Mouse (Mus musculus): Measurements from ENCODE around the gene Rai1. TPM values are rescaled to one million over a fixed set of nuclear protein-coding genes. Genes with fewer than 3 reads are reported as not detected.
A peak's percentile ranks its signal among the peaks of the same experiment; 100 is the strongest.

The Rai1 gene
- polyA plus RNA-seq, 1 experiment from 2014 or later: 16.1 TPM

- H3K27me3 ChIP-seq (ENCODE audit: control insufficient read depth, insufficient read depth, low read length): no peaks in the 10 kb centered on the region
- H3K4me2 ChIP-seq (ENCODE audit: low read depth, low read length): peak overlapping the region; percentile 81
- peaks cover 75% of the 10 kb centered on the region for H3K4me1 ChIP-seq (ENCODE audit: control insufficient read depth, insufficient read depth, low read length)
- peak; percentile 22; the same call in 1 of the 2 replicates for ATAC-seq (ENCODE audit: insufficient read depth, low FRiP score)
- H3K36me3 ChIP-seq (ENCODE audit: control insufficient read depth, insufficient read depth, low read length): no peaks in the 10 kb centered on the region
- H3K4me3 ChIP-seq (replicated peaks; ENCODE audit: low read length): peak overlapping the region; percentile 57
- peak overlapping the region; percentile 81 for H3K9ac ChIP-seq (ENCODE audit: low read length)
- 3% methylated on average over 21 of the region's 21 CpGs for WGBS
- no peaks in the 10 kb centered on the region for H3K9me3 ChIP-seq (replicated peaks; ENCODE audit: control insufficient read depth, low read length)
- H3K27ac ChIP-seq (ENCODE audit: low read length): peak overlapping the region; percentile 97
These were observed 9.6 kb downstream of the Rai1 start for GRCm38 (mm10) chr11:60114296-60115023.

- ATAC-seq (ENCODE audit: insufficient read depth, low FRiP score): peak; percentile 95
- H3K27ac ChIP-seq (ENCODE audit: low read length): peak overlapping the region; percentile 97
- no peaks in the 10 kb centered on the region for H3K27me3 ChIP-seq (ENCODE audit: control insufficient read depth, insufficient read depth, low read length)
- H3K9ac ChIP-seq (ENCODE audit: low read length): peak overlapping the region; percentile 81
- peak overlapping the region; percentile 81 for H3K4me2 ChIP-seq (ENCODE audit: low read depth, low read length)
- H3K4me1 ChIP-seq (ENCODE audit: control insufficient read depth, insufficient read depth, low read length): peaks cover 71% of the 10 kb centered on the region
- H3K9me3 ChIP-seq (replicated peaks; ENCODE audit: control insufficient read depth, low read length): no peaks in the 10 kb centered on the region
- no peaks in the 10 kb centered on the region for H3K36me3 ChIP-seq (ENCODE audit: control insufficient read depth, insufficient read depth, low read length)
- under 1% methylated on average over 43 of the region's 43 CpGs for WGBS
- H3K4me3 ChIP-seq (replicated peaks; ENCODE audit: low read length): peak overlapping the region; percentile 57
These were observed 10.3 kb downstream of the Rai1 start for GRCm38 (mm10) chr11:60115024-60115538.

- peak overlapping the region; percentile 81 for H3K9ac ChIP-seq (ENCODE audit: low read length)
- H3K27me3 ChIP-seq (ENCODE audit: control insufficient read depth, insufficient read depth, low read length): no peaks in the 10 kb centered on the region
- no peaks in the 10 kb centered on the region for H3K36me3 ChIP-seq (ENCODE audit: control insufficient read depth, insufficient read depth, low read length)
- H3K4me3 ChIP-seq (replicated peaks; ENCODE audit: low read length): peak overlapping the region; percentile 57
- H3K9me3 ChIP-seq (replicated peaks; ENCODE audit: control insufficient read depth, low read length): no peaks in the 10 kb centered on the region
- H3K4me2 ChIP-seq (ENCODE audit: low read depth, low read length): peak overlapping the region; percentile 81
- peaks cover 73% of the 10 kb centered on the region for H3K4me1 ChIP-seq (ENCODE audit: control insufficient read depth, insufficient read depth, low read length)
- 22% methylated on average over 6 of the region's 6 CpGs for WGBS
- no peak for ATAC-seq (ENCODE audit: insufficient read depth, low FRiP score)
- peak overlapping the region; percentile 95 for H3K27ac ChIP-seq (ENCODE audit: low read length)
These were observed 10.9 kb downstream of the Rai1 start for GRCm38 (mm10) chr11:60115638-60116276.

- ATAC-seq (ENCODE audit: insufficient read depth, low FRiP score): no peak
- no peak overlapping the region for H3K4me2 ChIP-seq (ENCODE audit: low read depth, low read length)
- H3K4me3 ChIP-seq (replicated peaks; ENCODE audit: low read length): no peak overlapping the region
- no peaks in the 10 kb centered on the region for H3K36me3 ChIP-seq (ENCODE audit: control insufficient read depth, insufficient read depth, low read length)
- H3K27ac ChIP-seq (ENCODE audit: low read length): no peak overlapping the region
- peaks cover 37% of the 10 kb centered on the region for H3K4me1 ChIP-seq (ENCODE audit: control insufficient read depth, insufficient read depth, low read length)
- WGBS: 76% methylated on average over 2 of the region's 2 CpGs
- H3K9ac ChIP-seq (ENCODE audit: low read length): no peak overlapping the region
- H3K27me3 ChIP-seq (ENCODE audit: control insufficient read depth, insufficient read depth, low read length): no peaks in the 10 kb centered on the region
- H3K9me3 ChIP-seq (replicated peaks; ENCODE audit: control insufficient read depth, low read length): no peaks in the 10 kb centered on the region
These were observed 15.9 kb downstream of the Rai1 start for GRCm38 (mm10) chr11:60120586-60121262.

GRCm38 (mm10) chr11:60122611-60123010, 17.8 kb downstream of the Rai1 start:
- Histone ChIP-seq H3K36me3 (ENCODE audit: control insufficient read depth, insufficient read depth, low read length) (no peaks in the 10 kb centered on the region), H3K4me3 (replicated peaks; ENCODE audit: low read length) (no peak overlapping the region), H3K9me3 (replicated peaks; ENCODE audit: control insufficient read depth, low read length) (no peaks in the 10 kb centered on the region), H3K27ac (ENCODE audit: low read length) (no peak overlapping the region), H3K27me3 (ENCODE audit: control insufficient read depth, insufficient read depth, low read length) (no peaks in the 10 kb centered on the region), H3K4me2 (ENCODE audit: low read depth, low read length) (no peak overlapping the region), H3K9ac (ENCODE audit: low read length) (no peak overlapping the region), H3K4me1 (ENCODE audit: control insufficient read depth, insufficient read depth, low read length) (peaks cover 44% of the 10 kb centered on the region)
- no peak for ATAC-seq (ENCODE audit: insufficient read depth, low FRiP score)

DNA sequence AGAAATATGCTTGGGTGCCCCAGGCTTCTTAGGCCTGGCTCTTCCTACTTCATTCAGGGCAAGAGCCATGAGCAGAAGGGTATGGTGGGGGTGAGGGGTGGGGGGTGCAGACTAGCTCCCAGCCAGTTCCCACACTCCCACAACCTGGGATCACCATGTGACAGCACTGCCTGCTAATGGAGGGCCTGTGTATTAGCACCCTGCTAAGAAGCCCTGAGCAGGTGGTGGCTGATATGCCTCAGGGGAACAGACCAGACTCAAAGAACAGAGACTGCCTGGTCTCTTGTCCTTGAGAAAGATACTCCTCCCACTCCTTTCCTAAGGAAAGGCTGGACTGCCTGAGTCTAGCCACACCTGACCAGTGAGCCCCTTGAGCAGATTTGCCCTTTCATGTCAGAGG, 22.2 kb downstream of the Rai1 start:
- no peak for ATAC-seq (ENCODE audit: insufficient read depth, low FRiP score)
- Histone ChIP-seq H3K9ac (ENCODE audit: low read length) (no peak overlapping the region), H3K27ac (ENCODE audit: low read length) (peak overlapping the region; percentile 17; the same call in 1 of the 2 replicates)

DNA sequence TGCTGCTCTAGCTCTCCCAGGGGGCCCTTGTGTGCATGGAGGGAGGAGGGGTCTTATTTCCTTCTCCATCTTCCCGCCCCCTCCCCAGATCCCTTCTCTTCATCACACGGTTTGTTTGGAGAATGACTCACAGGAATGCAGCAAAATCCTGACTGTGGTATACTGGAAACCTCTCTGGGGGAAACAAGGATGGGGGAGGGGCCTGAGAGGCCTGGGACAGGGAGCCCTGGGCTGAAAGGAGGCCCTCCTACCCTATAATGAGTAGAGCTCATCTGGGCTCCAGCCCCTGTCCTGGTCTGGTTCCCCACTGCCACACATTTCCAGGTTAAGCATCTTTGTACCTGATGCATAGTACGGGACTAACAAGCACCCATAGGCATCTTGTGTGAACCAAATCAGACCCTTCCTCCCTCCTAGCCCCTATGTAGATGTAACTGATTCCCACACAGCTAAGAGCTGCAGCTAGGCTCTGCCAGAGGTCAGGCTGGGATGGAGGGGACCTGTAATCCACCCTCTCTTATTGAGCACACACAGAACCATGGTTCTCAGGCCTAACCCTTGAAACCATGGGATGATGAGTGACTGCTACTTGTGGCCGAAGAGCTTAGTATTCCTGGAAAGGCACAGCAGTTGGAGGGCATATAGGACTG, 23.2 kb downstream of the Rai1 start:
- H3K9ac ChIP-seq (ENCODE audit: low read length): no peak overlapping the region
- no peak overlapping the region; the same call in 1 of the 2 replicates for H3K27ac ChIP-seq (ENCODE audit: low read length)
- H3K4me1 ChIP-seq (ENCODE audit: control insufficient read depth, insufficient read depth, low read length): peaks cover 35% of the 10 kb centered on the region
- H3K4me3 ChIP-seq (replicated peaks; ENCODE audit: low read length): no peak overlapping the region
- H3K36me3 ChIP-seq (ENCODE audit: control insufficient read depth, insufficient read depth, low read length): no peaks in the 10 kb centered on the region
- ATAC-seq (ENCODE audit: insufficient read depth, low FRiP score): peak; percentile 59; the same call in 1 of the 2 replicates
- no peak overlapping the region for H3K4me2 ChIP-seq (ENCODE audit: low read depth, low read length)
- H3K9me3 ChIP-seq (replicated peaks; ENCODE audit: control insufficient read depth, low read length): no peaks in the 10 kb centered on the region
- no peaks in the 10 kb centered on the region for H3K27me3 ChIP-seq (ENCODE audit: control insufficient read depth, insufficient read depth, low read length)
- WGBS: 42% methylated on average over 4 of the region's 4 CpGs

More for the DNA sequence above, 22.2 kb downstream of the Rai1 start:
- no peak overlapping the region for H3K4me3 ChIP-seq (replicated peaks; ENCODE audit: low read length)
- H3K27me3 ChIP-seq (ENCODE audit: control insufficient read depth, insufficient read depth, low read length): no peaks in the 10 kb centered on the region
- H3K36me3 ChIP-seq (ENCODE audit: control insufficient read depth, insufficient read depth, low read length): no peaks in the 10 kb centered on the region
- H3K9me3 ChIP-seq (replicated peaks; ENCODE audit: control insufficient read depth, low read length): no peaks in the 10 kb centered on the region
- H3K4me2 ChIP-seq (ENCODE audit: low read depth, low read length): no peak overlapping the region
- peaks cover 36% of the 10 kb centered on the region for H3K4me1 ChIP-seq (ENCODE audit: control insufficient read depth, insufficient read depth, low read length)

DNA sequence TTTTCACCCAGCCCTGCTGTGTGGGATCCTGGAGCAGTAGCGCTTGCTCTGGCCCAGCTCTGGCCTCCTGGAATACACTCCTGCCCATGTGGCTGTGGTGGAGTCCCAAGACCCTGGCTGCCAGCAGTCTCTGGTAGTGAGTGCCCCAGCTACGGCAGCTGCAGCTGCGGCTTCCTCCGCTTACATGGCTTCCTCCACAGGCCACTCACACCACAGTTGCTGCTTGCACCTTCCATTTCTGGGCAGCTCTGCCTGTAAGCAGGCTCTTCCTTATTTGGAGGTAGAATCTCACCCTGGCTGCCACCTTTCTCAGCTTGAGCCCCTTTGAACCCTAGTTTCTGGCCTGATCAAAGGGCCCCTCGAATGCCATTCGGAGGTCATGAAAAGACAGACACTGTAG, 25.7 kb downstream of the Rai1 start:
- 47% methylated on average over 6 of the region's 6 CpGs for WGBS
- H3K27ac ChIP-seq (ENCODE audit: low read length): peak overlapping the region; percentile 65; the same call in 1 of the 2 replicates
- peaks cover 35% of the 10 kb centered on the region for H3K4me1 ChIP-seq (ENCODE audit: control insufficient read depth, insufficient read depth, low read length)
- no peak overlapping the region for H3K4me2 ChIP-seq (ENCODE audit: low read depth, low read length)
- peak overlapping the region; percentile 43 for H3K9ac ChIP-seq (ENCODE audit: low read length)
- H3K27me3 ChIP-seq (ENCODE audit: control insufficient read depth, insufficient read depth, low read length): no peaks in the 10 kb centered on the region
- H3K4me3 ChIP-seq (replicated peaks; ENCODE audit: low read length): no peak overlapping the region
- H3K36me3 ChIP-seq (ENCODE audit: control insufficient read depth, insufficient read depth, low read length): no peaks in the 10 kb centered on the region
- no peak for ATAC-seq (ENCODE audit: insufficient read depth, low FRiP score)
- H3K9me3 ChIP-seq (replicated peaks; ENCODE audit: control insufficient read depth, low read length): no peaks in the 10 kb centered on the region
